Mouse (Mus musculus) embryonic stem cell, embryonic (primary cell): ENCODE data around the gene Klk9.

Source experiments
- CTCF ChIA-PET, 4 experiments: fragments of 300-600 bp in 2 of 4; fragments of 350-600 bp in 2 of 4; sonication (Branson Sonifier 250); formaldehyde crosslinking; loops; one replicate each; lab custom pipeline; 2022; ENCODE audit warnings: inconsistent platforms in 2 of 4; lab: Charles Lee
- POLR2A ChIA-PET, 4 experiments: fragments of 300-600 bp in 2 of 4; fragments of 350-600 bp in 2 of 4; sonication (Branson Sonifier 250); formaldehyde crosslinking; loops; one replicate each; lab custom pipeline; 2022; ENCODE audit warnings: antibody characterized with exemption in 4 of 4, inconsistent platforms in 1 of 4; lab: Charles Lee

Klk9 gene

GRCm38 (mm10) chr7:43781541-43781940 lies 10.2 kb upstream of the Klk9 start:
- CTCF ChIA-PET = interaction anchor here in 3 of 4 experiments (0.6 to 2.5 kb wide), 7 partner anchors 9 to 110 kb away, joined by 3 to 17 read pairs (median 4); partner anchors contain the start of gene Ctu1 (in 1 of the 3)
- POLR2A ChIA-PET = interaction anchor here in 2 of 4 experiments (0.9 to 2.0 kb wide), 8 partner anchors 9 to 578 kb away, joined by 3 to 5 read pairs (median 4); partner anchors contain the start of genes Klk7 (in 1 of the 2) and Klk8 (in 1 of the 2)

- POLR2A ChIA-PET = interaction anchor here in 3 of 4 experiments (0.7 to 2.0 kb wide), 6 partner anchors 10 to 276 kb away, joined by 3 to 6 read pairs (median 4); partner anchors contain the start of genes Klk7 (in 1 of the 3) and Klk8 (in 1 of the 3)
- CTCF ChIA-PET = interaction anchor here in 3 of 4 experiments (0.5 to 2.5 kb wide), 16 partner anchors 9 to 606 kb away, joined by 3 to 17 read pairs (median 4); partner anchors contain the start of gene Klk9 (in 1 of the 3)
Observed at GRCm38 (mm10) chr7:43782275-43783265, 9.1 kb upstream of the Klk9 start.

- CTCF ChIA-PET = interaction anchor here in 1 of 4 experiments (0.6 kb wide), 1 partner anchor 205 kb away, joined by 3 read pairs; no protein-coding TSS in a partner anchor
- POLR2A ChIA-PET = interaction anchor here in 1 of 4 experiments (1.7 kb wide), 1 partner anchor 12 kb away, joined by 5 read pairs; the partner anchor contains the start of gene Klk8
Observed at GRCm38 (mm10) chr7:43785286-43785685, 6.4 kb upstream of the Klk9 start.

GRCm38 (mm10) chr7:43788096-43788495 lies 3.6 kb upstream of the Klk9 start:
- CTCF ChIA-PET = interaction anchor here in 3 of 4 experiments (0.6 to 1.8 kb wide), 4 partner anchors 68 to 444 kb away, joined by 3 to 9 read pairs (median 4); no protein-coding TSS in a partner anchor
- POLR2A ChIA-PET = interaction anchor here in 1 of 4 experiments (0.6 to 1.4 kb wide), 3 partner anchors 10 to 571 kb away, joined by 3 to 4 read pairs (median 3); partner anchors contain the start of gene Klk8

GRCm38 (mm10) chr7:43789295-43789694 lies 2.4 kb upstream of the Klk9 start:
- ChIA-PET CTCF (interaction anchor here (0.6 to 2.0 kb wide), 14 partner anchors 9 to 403 kb away, joined by 3 to 12 read pairs (median 4); partner anchors contain the start of gene Ctu1 (in 1 of the 4)), POLR2A (interaction anchor here in 2 of 4 experiments (0.6 to 1.4 kb wide), 5 partner anchors 9 to 366 kb away, joined by 3 to 4 read pairs (median 3); partner anchors contain the start of gene Klk8 (in 1 of the 2))

GRCm38 (mm10) chr7:43796355-43796754 lies 4.7 kb downstream of the Klk9 start:
- CTCF ChIA-PET = interaction anchor here in 2 of 4 experiments (0.6 to 1.6 kb wide), 2 partner anchors 61 to 595 kb away, joined by 3 to 4 read pairs; no protein-coding TSS in a partner anchor
- POLR2A ChIA-PET = interaction anchor here in 1 of 4 experiments (0.7 to 1.5 kb wide), 5 partner anchors 10 to 82 kb away, joined by 3 to 5 read pairs (median 3); partner anchors contain the start of gene Klk10

- POLR2A ChIA-PET = interaction anchor here in 3 of 4 experiments (0.6 to 1.6 kb wide), 12 partner anchors 8 to 217 kb away, joined by 3 to 7 read pairs (median 4); partner anchors contain the start of genes Ctu1 (in 1 of the 3) and Klk10 (in 1 of the 3)
- CTCF ChIA-PET = interaction anchor here in 2 of 4 experiments (1.1 to 1.6 kb wide), 3 partner anchors 8 to 121 kb away, joined by 3 to 4 read pairs (median 4); no protein-coding TSS in a partner anchor
Observed at GRCm38 (mm10) chr7:43797333-43797769, 5.7 kb downstream of the Klk9 start, which contains the start of gene Klk8. Gene Klk8 (plus strand): TSS chr7:43797577.

GRCm38 (mm10) chr7:43797844-43798462 lies 6.3 kb downstream of the Klk9 start:
- CTCF ChIA-PET = interaction anchor here in 2 of 4 experiments (1.1 to 1.4 kb wide), 2 partner anchors 8 to 122 kb away, joined by 3 to 4 read pairs; no protein-coding TSS in a partner anchor

GRCm38 (mm10) chr7:43799876-43800275 lies 8.2 kb downstream of the Klk9 start:
- POLR2A ChIA-PET = no interaction called here
- CTCF ChIA-PET = interaction anchor here in 1 of 4 experiments (1.2 kb wide), 1 partner anchor 10 kb away, joined by 3 read pairs; no protein-coding TSS in a partner anchor

More at GRCm38 (mm10) chr7:43797844-43798462, 6.3 kb downstream of the Klk9 start:
- POLR2A ChIA-PET = interaction anchor here in 3 of 4 experiments (0.5 to 1.6 kb wide), 11 partner anchors 9 to 302 kb away, joined by 3 to 7 read pairs (median 4); partner anchors contain the start of genes Ctu1 (in 1 of the 3) and Klk10 (in 1 of the 3)

GRCm38 (mm10) chr7:43810994-43811393 lies 19.3 kb downstream of the Klk9 start, which contains the start of gene Klk7:
Gene Klk7 (plus strand): TSS chr7:43811294.
- CTCF ChIA-PET = no interaction called here

GRCm38 (mm10) chr7:43815211-43815610 lies 23.5 kb downstream of the Klk9 start:
- CTCF ChIA-PET = no interaction called here
- POLR2A ChIA-PET = no interaction called here

More at GRCm38 (mm10) chr7:43810994-43811393, 19.3 kb downstream of the Klk9 start, which contains the start of gene Klk7:
- POLR2A ChIA-PET = interaction anchor here in 1 of 4 experiments (1.1 kb wide), 1 partner anchor 29 kb away, joined by 4 read pairs; no protein-coding TSS in a partner anchor

- POLR2A ChIA-PET = interaction anchor here in 1 of 4 experiments (1.1 kb wide), 1 partner anchor 36 kb away, joined by 3 read pairs; the partner anchor contains the start of gene Klk10
- CTCF ChIA-PET = no interaction called here
Observed at GRCm38 (mm10) chr7:43816746-43817145, 25.1 kb downstream of the Klk9 start.

GRCm38 (mm10) chr7:43821581-43821980 lies 29.9 kb downstream of the Klk9 start:
- POLR2A ChIA-PET = interaction anchor here in 2 of 4 experiments (0.5 to 1.5 kb wide), 3 partner anchors 12 to 425 kb away, joined by 3 read pairs; partner anchors contain the start of genes 1700028J19Rik (in 1 of the 2) and 2410002F23Rik (in 1 of the 2)
- CTCF ChIA-PET = no interaction called here

- CTCF ChIA-PET = no interaction called here
Observed at GRCm38 (mm10) chr7:43824199-43824598, 32.5 kb downstream of the Klk9 start, which contains the start of gene Klk6. Gene Klk6 (plus strand): TSS chr7:43824499.

GRCm38 (mm10) chr7:43826056-43826455 lies 34.4 kb downstream of the Klk9 start:
- ChIA-PET POLR2A (no interaction called here), CTCF (no interaction called here)

More at GRCm38 (mm10) chr7:43824199-43824598, 32.5 kb downstream of the Klk9 start, which contains the start of gene Klk6:
- POLR2A ChIA-PET = no interaction called here

GRCm38 (mm10) chr7:43827706-43828105 lies 36.0 kb downstream of the Klk9 start:
- CTCF ChIA-PET = interaction anchor here in 1 of 4 experiments (0.6 kb wide), 1 partner anchor 178 kb away, joined by 4 read pairs; no protein-coding TSS in a partner anchor
- POLR2A ChIA-PET = no interaction called here

- ChIA-PET CTCF (no interaction called here), POLR2A (no interaction called here)
Observed at GRCm38 (mm10) chr7:43829006-43829405, 37.3 kb downstream of the Klk9 start.
